Mouse (Mus musculus) erythroid progenitor cell, adult 5-6 weeks (primary cell): ENCODE data around the gene Tex29. TPM values are rescaled to one million over a fixed set of nuclear protein-coding genes. Genes with fewer than 3 reads are reported as not detected.
"Not testable (repeated sequence)": the region's sequence is repeated elsewhere in the genome, so short reads cannot be mapped to it uniquely, and the experiment has no call there.

Source experiments
- ATAC-seq: replicated peaks from 2 replicates; pipeline ENCODE4 v1.8.0; 2016; ENCODE audit warnings: moderate number of reproducible peaks, mild to moderate bottlenecking, moderate TSS enrichment, inconsistent platforms; ENCODE audit not compliant: poor library complexity, low FRiP score, severe bottlenecking
- total RNA-seq, 2 experiments: library from RNA; stranded (forward) in 1 of 2; stranded (reverse) in 1 of 2; fragments of 150-400 nt in 1 of 2; fragments of 186-747, 209-891 nt in 1 of 2; gene quantifications; 2 replicates each; pipeline versions ENCODE4 v1.2.3 to v1.2.4; 2015 to 2017; ENCODE audit warnings: low replicate concordance in 2 of 2

The Tex29 gene
- total RNA-seq, 2 experiments from 2014 or later = not detected

DNA sequence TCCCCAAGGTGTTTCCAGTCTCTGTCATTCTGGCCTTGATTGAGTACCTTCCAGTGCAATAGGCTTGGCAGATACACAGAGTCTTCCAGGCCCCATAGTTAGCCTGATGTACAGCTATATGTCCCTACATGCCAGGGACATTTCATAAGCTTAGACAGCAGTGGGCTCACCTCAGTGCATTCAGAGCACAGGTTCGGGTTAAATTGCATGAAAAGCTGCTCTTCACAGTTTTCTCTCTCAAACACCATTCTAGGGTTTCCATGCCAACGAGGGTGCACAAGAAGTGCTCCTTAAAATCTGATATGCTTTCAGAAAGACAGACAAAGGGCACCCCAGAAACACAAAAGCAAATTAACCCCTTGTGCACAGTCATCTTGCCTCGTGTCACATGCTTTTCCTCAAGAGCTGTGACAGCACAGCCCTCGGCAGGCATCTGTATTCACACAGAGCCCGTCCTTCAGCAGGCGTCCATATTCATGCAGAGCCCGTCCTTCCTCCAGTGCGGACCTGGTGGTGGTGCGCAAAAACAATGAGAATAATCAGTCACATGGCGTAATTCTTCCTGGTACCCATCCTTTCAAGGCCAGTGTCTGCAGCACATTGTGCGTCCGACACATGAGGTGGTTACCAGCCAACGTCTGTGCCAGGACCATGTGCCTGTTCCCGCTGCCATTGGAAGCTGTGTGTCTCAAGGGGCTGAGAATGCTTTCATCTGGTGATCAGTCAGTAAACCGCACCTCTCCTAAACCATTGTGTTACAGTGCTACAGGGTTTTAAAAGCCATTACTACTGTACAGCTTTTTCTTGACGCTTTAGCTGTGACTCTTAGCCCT lies 9.8 kb upstream of the Tex29 start:
- no peak for ATAC-seq

DNA sequence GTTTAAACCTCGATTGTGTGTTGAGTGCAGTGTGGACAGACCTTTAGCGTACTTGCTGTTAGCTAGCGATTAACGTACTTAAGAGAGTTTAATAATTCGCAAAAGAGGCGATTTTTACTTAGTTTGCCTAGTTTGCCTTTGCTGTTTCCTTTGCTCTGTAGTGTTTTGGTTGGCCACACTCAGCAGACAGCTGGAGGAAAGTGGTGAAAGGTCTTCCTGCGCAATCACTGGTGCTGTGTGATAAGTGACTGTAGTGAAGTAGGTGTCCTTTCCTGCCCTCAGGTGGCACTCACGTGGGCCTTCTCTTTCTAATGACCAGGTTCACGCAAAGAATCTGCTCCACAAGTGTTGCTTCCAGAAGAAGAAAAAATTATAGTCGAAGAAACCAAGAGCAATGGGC lies 9.1 kb upstream of the Tex29 start:
- no peak for ATAC-seq

DNA sequence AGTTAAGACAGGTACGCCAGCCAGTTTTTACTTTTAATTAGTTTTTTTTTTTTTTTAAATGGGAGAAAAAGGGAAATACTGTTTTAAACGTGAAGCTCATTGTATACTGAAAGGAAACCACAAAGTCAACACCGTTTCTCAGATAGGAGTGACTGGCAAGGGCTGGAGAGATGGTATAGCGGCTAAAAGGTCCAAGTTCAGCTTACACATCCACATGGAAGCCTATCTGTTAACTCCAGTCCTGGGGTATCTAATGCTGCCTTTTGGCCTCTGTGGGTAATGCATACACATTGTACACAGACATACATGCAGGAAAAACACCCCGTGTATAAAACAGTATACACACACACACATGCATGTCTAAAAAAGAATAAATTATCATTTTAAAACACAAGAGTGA lies 8.3 kb upstream of the Tex29 start:
- no peak for ATAC-seq

DNA sequence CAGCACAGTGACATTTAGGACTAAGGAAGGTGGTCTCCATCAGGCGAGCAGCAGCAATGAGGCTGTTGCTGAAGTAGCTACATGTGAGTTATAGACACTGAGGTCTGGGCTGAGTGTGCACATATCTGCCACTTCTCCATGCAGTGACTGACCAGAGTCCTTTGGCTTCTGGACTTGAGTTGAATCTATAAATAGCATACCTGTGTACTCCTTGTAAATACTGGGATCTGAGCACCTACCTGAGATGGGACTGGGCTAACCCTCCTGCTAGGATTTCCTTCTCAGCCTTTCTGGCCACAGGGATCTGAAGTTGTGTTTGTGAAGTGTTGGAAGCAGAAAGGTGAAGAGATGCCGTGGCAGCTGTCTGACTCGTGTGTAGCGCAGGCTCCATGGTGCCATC lies 7.1 kb upstream of the Tex29 start:
- no peak for ATAC-seq

DNA sequence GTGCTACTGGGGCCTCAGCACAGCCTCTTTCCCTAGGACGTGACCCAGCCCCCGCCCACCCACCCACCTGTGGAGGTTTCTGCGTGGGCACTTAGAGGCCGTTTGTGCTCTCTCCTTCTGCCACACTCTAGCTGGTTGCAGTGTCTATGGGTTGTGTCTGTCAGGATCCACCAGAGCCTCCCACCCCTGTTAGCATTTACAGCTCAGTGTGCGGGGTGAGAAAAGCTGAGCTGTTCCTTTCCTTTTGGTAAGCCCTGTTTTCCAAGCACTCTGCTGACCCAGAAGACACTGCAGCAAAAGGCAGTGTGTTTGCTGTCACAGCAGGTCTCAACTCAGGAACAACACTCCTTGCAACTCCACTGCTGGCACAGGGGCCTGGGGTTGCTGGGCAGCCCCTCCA lies 6.1 kb upstream of the Tex29 start:
- no peak for ATAC-seq

DNA sequence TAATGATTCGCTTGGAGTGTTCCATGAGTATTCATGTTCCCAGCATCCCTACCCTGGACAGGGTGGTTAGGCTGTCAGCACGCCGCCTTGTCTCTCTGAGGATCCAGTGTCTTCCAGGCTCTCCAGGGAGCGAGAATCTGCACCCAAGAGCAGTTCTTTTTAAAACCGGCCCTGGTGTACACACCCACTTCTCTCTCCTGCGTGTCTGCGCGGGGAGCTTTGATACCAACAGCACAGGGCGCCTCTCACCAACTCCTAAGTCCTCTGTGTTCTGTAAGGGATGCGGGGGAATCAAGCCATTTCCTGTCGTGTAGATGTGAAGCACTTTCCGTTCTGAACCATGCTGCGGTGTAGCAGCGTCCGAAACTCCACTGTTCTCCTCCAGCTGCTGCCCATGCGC lies 5.6 kb upstream of the Tex29 start:
- ATAC-seq = no peak

DNA sequence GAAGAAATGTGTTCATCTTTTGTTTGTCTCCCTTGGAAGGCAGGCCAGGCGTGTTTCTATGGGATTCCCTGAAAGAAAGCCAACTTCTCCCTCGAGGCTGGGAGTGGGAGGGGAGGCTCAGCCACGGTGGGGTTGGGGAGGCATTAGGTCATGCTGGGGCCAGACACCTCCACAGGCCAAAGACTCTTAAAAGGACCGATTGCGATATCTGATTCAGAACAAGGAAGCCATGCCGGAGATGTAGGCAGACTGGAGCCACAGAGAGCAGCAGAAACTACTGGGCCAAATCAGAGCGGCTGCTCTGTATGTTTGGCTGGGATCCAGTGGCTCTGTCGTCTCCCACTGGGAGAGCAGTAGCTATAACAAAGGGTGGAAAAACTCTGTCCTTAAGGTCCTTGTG lies 1.3 kb downstream of the Tex29 start:
- no peak for ATAC-seq

DNA sequence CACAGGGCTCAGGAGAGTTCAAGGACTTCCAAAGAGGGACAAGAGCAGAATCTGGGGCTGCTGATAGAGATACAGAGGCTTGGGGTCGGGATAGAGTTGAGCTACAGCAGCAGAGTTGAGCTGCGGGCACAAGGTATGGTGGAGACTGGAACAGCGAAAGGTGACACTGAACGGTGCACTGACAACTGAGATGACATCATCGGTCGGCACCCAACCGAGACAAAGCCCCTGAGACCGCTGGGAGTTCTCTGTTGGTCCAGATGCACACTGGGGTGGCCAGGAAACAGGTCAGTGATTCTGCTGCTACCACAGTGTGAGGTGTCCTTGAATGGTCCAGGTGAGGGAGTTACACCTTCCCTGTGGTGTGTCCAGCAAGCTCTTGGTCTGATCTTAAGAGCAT lies 2.5 kb downstream of the Tex29 start:
- ATAC-seq = no peak

DNA sequence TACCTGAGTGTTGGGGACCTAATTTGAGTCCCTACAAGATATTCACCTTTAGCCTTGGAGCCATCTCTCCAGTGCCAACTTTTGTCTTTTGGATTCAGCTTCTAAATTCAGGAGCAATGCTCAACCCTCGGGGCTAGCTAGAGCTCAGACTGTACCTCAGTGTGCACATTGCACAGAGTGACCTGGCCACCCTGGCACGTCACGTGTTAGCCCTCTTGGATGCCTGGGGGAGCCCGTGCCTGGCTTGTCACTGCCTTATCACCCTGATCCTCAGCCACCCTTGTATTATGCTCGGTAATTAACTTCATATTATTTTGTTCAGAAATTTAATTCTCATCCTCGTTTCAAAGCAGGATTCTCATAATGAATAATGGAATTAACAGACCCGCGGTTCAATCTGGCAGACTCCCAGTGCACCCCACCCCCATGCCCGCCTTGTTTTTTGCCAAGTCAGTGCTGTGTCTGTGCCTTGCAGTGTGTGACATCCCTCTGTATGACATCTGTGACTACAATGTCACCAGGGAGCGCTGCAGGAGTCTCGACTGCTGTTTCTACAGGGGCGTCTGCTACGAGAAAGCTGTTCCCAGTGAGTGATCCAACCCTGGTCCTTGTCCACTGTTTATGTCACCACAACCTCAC lies 3.5 kb downstream of the Tex29 start:
- no peak for ATAC-seq

DNA sequence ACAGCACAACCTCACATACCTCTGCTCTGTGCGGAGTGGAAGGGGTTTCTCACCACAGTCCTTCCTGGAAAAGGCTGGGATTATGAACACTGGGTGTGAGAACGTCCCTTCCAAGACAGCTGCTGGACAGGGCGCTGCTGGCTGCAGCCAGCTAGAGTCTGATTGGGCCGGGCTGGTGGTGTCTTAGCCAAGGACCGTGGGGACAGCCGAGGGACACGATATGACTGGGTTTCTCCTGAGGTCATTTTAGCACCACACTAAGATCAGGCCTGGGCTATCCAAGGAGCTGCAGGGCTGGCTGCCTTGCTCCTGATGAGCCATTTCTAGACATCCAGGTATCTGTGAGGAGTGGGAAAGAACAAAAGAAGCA lies 4.0 kb downstream of the Tex29 start:
- ATAC-seq = no peak

DNA sequence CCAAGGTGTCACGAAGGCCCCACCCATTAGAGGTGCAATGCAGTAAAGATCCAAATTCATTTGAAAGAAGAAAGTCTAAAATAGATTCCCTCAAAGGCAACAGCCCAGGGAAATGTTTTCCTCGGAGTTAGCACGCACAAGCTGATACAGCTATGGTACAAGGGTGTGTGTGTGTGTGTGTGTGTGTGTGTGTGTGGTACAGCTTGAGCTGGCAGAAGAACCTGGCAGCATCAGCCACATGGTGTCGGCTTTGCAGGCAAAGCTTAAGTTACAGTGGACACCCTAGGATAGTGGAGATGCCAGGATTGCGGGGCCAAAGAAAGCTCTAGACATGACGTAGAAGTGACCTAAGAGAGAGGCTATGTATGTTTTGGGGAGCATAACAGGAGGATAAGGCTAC lies 6.5 kb downstream of the Tex29 start:
- ATAC-seq = no peak

DNA sequence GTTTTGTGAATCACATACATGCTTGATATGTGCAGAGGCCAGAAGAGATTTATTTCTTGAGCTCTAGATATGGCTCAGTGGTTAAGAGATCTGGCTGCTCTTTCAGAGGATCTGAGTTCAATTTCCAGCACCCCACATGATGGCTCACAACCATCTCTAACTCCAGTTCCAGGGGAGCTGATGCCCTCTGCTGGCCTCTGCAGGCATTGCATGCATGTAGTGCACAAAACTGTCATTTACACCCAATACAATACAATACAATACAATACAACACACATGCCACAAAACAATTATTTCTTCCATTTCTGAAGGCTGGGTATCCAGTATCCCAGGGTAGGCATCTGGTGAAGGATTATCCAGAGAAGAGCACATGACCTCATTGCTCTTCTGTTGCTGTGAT lies 27.6 kb downstream of the Tex29 start:
- no peak for ATAC-seq

DNA sequence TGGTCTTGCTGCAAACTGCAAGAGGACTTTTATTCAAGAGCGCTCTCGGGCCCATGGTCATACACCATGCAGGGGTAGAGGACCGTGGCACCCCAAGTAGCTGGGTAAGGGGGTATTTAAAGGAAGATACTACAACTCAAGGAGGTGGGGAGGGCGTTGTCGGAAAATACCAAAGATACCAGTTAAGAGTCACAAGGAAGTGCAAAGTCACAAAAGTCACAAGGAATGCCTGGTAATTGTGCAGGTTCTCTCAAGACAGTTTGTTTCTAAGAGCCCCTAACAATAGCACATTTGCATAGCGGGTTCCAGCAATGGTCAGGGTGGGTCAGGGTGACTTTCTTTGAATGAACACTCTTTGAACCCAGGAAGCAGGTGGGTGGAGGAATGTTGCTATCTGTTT lies 34.0 kb downstream of the Tex29 start:
- not testable (repeated sequence) for ATAC-seq

DNA sequence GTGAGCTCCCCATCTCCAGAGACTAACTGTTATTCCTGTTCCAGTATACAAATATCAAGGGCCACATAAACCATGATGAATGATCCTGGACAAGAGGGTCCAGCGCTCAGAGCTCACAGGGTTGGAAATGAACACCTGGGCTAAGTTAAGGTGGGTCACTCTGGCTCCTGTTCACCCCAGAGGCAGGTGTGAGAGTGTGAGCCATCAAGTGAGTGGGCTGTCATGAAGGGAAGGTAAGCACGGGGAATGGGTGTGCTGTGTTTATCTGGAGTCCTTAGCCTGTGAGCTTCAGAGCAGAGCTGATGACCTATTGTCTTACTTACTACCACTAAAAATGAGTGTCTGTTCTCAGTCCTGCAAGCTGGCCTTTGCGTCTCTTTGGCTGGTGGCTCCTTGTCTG lies 44.4 kb downstream of the Tex29 start:
- ATAC-seq = no peak

DNA sequence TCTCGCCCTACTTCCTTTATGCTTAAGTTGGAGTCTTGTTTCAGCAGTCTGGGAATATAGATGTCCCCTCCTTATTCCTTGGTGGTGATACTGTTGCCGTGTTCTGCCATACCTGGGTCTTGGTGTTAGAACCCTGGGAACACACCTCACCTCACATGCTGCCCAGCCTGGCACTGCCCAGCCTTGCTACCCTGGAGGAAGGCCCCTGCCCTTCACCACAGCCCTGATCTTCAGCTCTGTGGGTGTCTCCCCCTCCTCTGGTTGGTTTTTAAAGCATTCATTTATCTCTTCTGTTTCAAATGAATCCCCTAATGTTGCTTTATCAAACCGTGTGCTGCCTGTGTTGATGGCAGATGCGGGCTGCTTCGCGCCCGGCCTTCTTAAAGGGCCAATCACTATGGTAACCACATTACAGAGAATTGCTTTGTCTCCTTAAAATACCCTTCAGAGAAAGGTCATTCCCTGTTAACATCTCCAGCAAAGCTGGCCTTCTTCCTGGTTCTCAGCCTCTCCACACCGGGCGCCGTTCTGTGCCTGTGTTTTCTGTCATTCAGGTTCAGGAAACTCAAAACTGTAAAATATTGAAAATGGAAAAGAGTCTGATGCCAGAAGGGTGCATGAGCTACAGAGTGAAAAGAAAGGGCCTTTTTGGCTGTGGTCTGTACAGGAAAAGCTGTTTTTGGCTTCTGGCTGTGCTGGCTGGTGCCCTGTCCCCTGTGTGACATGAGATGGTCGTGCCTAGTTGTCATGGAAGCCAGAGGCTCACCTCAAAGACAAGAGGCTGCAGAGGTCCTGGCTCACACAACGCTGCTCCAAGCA lies 45.8 kb downstream of the Tex29 start:
- no peak for ATAC-seq

DNA sequence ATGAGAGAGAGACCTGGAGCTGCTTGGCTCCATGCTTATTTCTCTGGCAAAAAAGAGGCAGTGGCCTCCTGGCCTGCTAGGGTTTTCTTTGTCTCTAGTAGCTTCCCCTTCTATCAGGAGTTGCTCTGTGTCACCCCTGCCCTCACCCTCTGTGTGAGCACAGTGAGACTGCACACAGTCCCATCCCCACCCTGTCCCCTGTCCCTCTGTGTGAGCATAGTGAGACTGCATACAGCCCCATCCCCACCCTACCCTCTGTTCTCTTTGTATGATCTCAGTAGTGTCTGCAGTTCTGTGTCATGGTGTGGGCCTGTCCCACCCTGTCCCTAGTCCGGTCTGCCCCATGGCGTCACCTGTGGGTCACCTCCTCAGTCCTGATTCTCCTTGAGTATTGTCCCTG lies 46.5 kb downstream of the Tex29 start:
- no peak for ATAC-seq

DNA sequence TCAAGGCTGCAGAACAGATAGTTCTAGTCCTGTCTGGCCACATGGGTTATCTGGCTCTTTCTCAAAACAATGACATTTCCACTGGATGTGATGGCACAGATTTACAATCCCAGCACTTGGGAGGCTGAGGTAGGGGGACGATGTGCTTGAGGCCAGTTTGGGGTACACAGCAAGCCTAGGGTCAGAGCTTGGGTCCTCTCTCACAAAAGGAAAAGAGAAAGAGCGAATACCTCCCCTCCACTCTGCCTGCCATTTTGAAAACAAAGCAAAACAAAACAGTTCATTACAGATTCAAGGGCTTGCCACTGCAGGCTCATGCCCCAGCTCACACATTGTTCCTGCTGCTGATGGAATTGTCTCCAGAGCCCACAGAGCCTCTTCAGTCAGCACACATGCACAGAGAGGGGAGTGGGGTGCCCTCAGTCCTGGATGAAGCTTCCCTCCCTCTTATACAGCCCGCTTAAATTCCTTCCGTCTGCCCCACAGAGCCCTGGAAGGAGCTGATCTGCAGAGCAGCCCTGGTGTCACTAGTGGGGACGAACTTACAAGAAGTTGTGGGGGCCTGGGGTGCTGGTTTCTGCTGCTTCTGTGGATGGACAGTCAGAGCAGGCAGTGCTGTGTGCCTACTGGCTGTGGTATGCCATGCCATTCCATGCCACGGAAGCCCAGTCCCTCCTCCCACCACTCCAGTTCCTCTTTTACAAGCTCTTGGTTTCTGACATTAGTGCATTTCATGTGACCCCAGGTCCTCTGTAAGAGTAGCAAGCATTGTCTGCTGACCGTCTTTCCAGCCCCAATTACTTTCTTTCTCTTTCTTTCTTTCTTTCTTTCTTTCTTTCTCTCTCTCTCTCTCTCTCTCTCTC lies 49.1 kb downstream of the Tex29 start:
- ATAC-seq = no peak

DNA sequence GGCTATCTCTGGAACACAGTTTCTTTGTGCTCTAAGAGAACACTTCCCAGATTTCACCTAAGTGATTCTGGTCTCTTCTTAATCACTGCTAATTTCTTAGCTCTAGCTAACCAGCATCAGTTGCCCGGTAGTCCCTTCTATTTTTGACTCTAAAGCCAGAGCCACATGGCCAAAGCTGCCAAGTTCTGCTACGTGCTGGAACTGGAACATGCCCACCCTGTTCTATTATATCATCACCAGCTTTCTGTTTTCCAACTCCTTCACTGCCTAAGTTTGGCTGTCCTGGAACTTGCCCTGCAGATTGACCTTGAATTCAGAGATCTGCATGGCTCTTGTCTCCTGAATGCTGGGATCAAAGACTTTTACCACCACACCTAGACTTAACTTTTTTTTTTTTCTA lies 52.5 kb downstream of the Tex29 start:
- no peak for ATAC-seq

DNA sequence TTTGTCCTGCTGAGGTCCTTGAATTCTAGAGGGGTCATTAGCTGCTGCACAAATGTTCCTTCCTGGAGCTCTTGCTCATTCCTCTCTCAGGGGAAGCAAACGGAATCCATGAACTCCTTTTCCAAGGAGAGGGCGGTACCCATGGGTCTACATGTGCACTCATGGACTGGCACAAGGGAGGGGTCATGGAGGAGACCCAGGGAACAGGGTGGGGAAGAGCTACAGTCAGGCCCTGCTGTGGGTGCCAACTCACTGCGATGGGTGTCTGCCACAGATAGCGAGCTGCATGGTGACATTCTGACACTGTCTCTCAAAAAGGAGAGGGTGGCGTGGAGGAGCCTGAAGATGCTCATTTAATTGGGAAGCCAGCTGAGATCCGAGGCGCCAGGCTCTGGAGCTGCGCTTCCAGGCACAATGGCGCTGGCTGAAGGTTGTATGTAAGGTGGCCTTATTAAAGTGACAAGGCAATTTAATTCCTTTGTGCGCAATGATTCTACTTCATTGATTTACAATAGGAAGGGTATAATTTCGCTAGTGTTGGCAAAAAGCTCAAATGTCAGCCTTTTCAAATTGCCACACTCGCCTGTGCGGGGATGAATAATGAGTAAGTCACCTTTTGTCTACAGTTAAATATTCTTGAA lies 55.9 kb downstream of the Tex29 start:
- no peak for ATAC-seq

DNA sequence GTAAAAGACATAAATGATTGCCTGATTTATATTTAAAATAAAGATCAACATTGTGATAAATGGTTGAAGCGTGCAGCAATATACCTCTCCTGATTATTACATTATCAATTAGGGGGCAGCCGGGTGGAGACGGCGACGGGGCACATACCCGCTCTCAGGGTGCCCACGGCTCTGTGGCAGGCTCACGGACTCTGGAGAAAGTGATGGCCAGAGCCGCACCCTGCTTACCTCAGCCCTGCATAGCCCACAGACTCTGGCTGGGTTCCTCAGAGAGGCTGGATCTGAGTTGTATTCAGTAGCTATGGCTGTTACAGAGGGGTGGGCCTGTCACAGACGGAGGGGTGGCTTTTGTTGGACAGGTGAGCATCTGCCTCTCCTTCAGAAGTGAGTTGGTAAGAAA lies 56.4 kb downstream of the Tex29 start:
- no peak for ATAC-seq
